Mouse (Mus musculus) midbrain, embryonic 14.5 days (tissue): ENCODE data around the gene Sept6. TPM values are rescaled to one million over a fixed set of nuclear protein-coding genes. Genes with fewer than 3 reads are reported as not detected.

Source experiments
- ATAC-seq: fragments of 200-750 bp; cut with Nextera tagmentation; 2 replicates; pipeline ENCODE4 v1.8.0; 2017; ENCODE audit warnings: moderate number of reproducible peaks, moderate library complexity; ENCODE audit not compliant: low FRiP score, low TSS enrichment
- DNase-seq: peaks from one replicate; pipeline ENCODE4 v3.0.0-alpha.2; 2015
- H3K27ac ChIP-seq: fragments of 300-500 bp; sonication (generic); replicated peaks from 2 replicates; pipeline ENCODE4 v1.5.1; 2014; ENCODE audit warnings: mild to moderate bottlenecking, low read depth, low read length, moderate library complexity
- H3K27me3 ChIP-seq: fragments of 300-500 bp; sonication (generic); 2 replicates; pipeline ENCODE4 v1.6.1; 2014; ENCODE audit warnings: low read length, control low read depth, mixed read lengths; ENCODE audit not compliant: control insufficient read depth, insufficient read depth
- H3K36me3 ChIP-seq: fragments of 300-500 bp; sonication (generic); 2 replicates; pipeline ENCODE4 v1.6.1; 2014; ENCODE audit warnings: low read length, control low read depth; ENCODE audit not compliant: control insufficient read depth, insufficient read depth
- H3K4me1 ChIP-seq: fragments of 300-500 bp; sonication (generic); 2 replicates; pipeline ENCODE4 v1.6.1; 2014; ENCODE audit warnings: mild to moderate bottlenecking, antibody characterized with exemption, low read length, control low read depth; ENCODE audit not compliant: control insufficient read depth, insufficient read depth
- H3K4me2 ChIP-seq: fragments of 300-500 bp; sonication (generic); 2 replicates; pipeline ENCODE4 v1.6.1; 2014; ENCODE audit warnings: mild to moderate bottlenecking, low read length, moderate library complexity
- H3K4me3 ChIP-seq: fragments of 300-500 bp; sonication (generic); replicated peaks from 2 replicates; pipeline ENCODE4 v1.5.1; 2014; ENCODE audit warnings: low read depth, low read length
- H3K9ac ChIP-seq: fragments of 300-500 bp; sonication (generic); replicated peaks from 2 replicates; pipeline ENCODE4 v1.6.1; 2014; ENCODE audit warnings: mild to moderate bottlenecking, low read length, moderate library complexity
- H3K9me3 ChIP-seq: fragments of 300-500 bp; sonication (generic); 2 replicates; pipeline ENCODE4 v1.6.1; 2016; ENCODE audit warnings: low read length, control low read depth, mixed read lengths; ENCODE audit not compliant: control insufficient read depth
- WGBS: fragments of 180-500 bp; shearing (Covaris S2); extraction: QIAGEN DNeasy Blood & Tissue Kit; methylation state at CpG from one replicate; pipeline ENCODE4 v1.1.7; 2014; 5-methylcytosine and 5-hydroxymethylcytosine counted together
- polyA plus RNA-seq: library from polyadenylated mRNA; unstranded; fragments of >200 nt; fragmentation: Nextera tagmentation; extraction: Ambion mirVana; gene quantifications from 2 replicates; pipeline ENCODE4 v1.2.1, GENCODE M21; 2014

Gene Sept6
- polyA plus RNA-seq, 1 experiment from 2014 or later, result 76.7 TPM

DNA sequence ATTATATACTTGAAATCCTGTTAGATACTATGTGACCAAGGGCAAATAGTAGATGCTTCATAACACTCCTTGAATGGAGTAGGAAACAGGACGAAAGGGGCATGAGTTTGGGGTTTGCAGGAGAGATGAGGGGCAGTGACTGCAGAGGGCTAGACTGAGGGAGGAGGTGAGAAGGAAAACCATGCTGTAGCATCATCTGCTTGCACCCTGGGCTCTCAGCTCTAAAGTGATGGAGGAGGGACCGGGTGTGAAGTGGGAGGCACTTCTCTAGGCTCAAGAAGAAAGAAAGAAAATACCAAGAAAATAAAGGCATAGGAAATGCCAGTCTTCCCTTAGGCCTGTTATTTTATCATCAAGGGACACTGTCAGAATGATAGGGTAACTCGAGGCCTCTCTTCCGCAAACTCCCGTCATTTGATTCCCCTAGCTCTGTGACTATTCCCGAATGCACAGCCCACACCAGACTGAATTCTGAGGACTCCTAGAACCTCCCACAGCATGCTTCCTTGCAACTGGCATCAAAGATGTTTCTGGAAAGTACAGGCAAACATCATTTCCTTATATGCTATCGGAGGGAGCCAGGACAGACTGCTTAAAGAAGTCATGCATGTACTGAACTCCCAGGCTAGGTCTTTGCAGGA is 56.1 kb downstream of the Sept6 start:
- DNase-seq, result no peak
- no peak for ATAC-seq
- no peak overlapping the region for H3K9ac ChIP-seq
- WGBS, result 78% methylated on average over 7 of the region's 7 CpGs
- H3K27ac ChIP-seq, result no peak overlapping the region
- no peak overlapping the region for H3K4me3 ChIP-seq
- H3K4me2 ChIP-seq, result no peak overlapping the region
- no peaks in the 10 kb centered on the region for H3K9me3 ChIP-seq
- no peaks in the 10 kb centered on the region for H3K4me1 ChIP-seq
- no peaks in the 10 kb centered on the region for H3K27me3 ChIP-seq
- peaks cover 11% of the 10 kb centered on the region; the same call in 1 of the 2 replicates for H3K36me3 ChIP-seq

DNA sequence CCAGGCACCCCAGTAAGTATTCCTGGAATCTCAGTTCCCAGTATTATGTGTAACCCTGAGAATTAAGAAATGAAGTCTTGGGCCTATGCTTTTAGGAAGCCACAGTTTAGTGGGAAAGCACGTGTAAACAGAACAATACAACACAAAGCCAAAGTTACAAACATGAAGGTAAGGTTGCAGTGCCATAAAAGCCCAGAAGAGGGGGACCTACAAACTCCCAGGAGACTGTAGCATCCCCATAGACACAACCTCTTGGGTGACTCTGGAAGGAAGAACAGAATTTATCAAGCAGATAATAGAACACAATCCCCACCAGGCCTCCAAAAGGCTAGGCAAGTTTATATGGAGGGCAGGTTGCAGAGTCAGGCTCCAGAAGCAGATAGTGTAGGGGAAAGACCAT is 61.0 kb downstream of the Sept6 start:
- H3K9me3 ChIP-seq, result no peaks in the 10 kb centered on the region
- 32% methylated on average over 1 of the region's 1 CpGs for WGBS
- DNase-seq (peak; percentile 14), ATAC-seq (no peak)
- H3K4me1 ChIP-seq, result no peaks in the 10 kb centered on the region
- H3K36me3 ChIP-seq, result peaks cover 17% of the 10 kb centered on the region
- no peaks in the 10 kb centered on the region for H3K27me3 ChIP-seq
- no peak overlapping the region for H3K9ac ChIP-seq
- no peak overlapping the region for H3K27ac ChIP-seq
- no peak overlapping the region for H3K4me2 ChIP-seq
- H3K4me3 ChIP-seq, result no peak overlapping the region

DNA sequence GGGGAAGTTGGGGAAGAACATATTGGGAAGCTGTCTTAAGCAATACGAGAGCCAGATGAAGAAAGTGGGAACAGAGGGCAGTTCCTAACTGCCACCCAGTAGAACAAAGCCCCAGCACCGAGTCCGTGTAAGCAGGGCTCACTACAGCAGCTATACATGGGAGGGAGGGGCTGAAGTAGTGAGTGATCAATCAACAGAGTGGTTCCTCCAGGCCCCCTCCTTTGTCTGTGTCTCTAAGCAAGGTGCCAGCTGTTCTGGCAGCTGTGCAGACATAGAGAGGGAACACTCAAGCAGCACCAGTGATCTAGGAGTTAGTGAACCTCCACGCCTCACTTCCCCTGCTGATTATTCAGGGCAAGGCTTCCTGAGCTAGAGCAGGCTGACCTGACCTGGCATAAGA is 61.9 kb downstream of the Sept6 start:
- no peak overlapping the region for H3K4me3 ChIP-seq
- 74% methylated on average over 4 of the region's 4 CpGs for WGBS

DNA sequence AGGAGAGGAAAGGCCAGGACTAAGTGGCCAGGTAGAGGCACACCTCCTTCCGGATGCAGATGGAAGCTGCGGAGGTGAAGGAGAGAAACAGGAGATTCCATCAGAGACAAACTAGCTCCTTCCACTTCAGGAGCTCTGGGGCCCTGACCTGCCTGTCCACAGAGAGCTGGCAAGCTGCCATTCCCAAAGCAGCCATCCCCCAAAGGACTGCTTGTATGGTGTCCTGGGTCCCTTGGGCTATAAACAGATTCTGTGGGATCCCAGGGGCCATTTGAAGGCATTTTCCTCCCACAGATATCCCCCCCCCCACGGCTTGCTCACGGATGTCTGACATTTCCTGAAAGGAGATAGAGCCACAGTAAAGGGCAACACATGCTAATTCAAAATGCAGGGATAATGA is 62.8 kb downstream of the Sept6 start:
- Histone ChIP-seq H3K4me3 (no peak overlapping the region), H3K4me2 (no peak overlapping the region), H3K9me3 (no peaks in the 10 kb centered on the region), H3K9ac (no peak overlapping the region), H3K36me3 (peaks cover 21% of the 10 kb centered on the region), H3K27me3 (no peaks in the 10 kb centered on the region), H3K4me1 (no peaks in the 10 kb centered on the region), H3K27ac (no peak overlapping the region)
- no peak for ATAC-seq
- no peak for DNase-seq
- WGBS, result 83% methylated on average over 4 of the region's 4 CpGs

More for the DNA sequence above, 61.9 kb downstream of the Sept6 start:
- no peak for DNase-seq
- H3K4me1 ChIP-seq, result no peaks in the 10 kb centered on the region
- H3K9ac ChIP-seq, result no peak overlapping the region
- ATAC-seq, result no peak
- H3K36me3 ChIP-seq, result peaks cover 21% of the 10 kb centered on the region
- H3K9me3 ChIP-seq, result no peaks in the 10 kb centered on the region
- no peak overlapping the region for H3K27ac ChIP-seq
- H3K27me3 ChIP-seq, result no peaks in the 10 kb centered on the region
- no peak overlapping the region for H3K4me2 ChIP-seq

DNA sequence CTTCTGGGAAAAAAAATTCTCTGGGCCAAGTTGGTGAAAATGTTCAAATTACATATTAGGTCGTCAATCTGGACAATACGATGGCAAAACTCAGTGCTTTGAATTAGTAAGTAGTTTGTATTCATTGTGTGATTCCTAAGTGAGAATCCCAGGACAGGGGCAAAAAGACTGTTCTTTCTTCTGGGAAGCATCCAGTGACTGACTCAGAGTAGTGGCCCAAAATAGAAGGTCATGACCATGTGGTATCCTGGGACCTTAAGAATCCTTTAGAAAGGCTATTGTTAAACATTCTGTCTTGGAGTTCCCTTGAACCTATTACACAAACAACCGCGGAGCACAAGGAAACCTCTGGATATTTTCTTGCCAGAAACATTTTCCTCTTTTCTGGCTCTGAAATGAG is 70.2 kb downstream of the Sept6 start:
- Histone ChIP-seq H3K4me2 (no peak overlapping the region), H3K27me3 (no peaks in the 10 kb centered on the region), H3K4me3 (no peak overlapping the region), H3K27ac (no peak overlapping the region), H3K4me1 (no peaks in the 10 kb centered on the region), H3K9ac (no peak overlapping the region), H3K9me3 (no peaks in the 10 kb centered on the region), H3K36me3 (0 out of 2 replicates have a peak, but pooled peaks cover 7% of the 10 kb centered on the region)
- DNase-seq (no peak), ATAC-seq (no peak)
- 92% methylated on average over 4 of the region's 4 CpGs for WGBS

DNA sequence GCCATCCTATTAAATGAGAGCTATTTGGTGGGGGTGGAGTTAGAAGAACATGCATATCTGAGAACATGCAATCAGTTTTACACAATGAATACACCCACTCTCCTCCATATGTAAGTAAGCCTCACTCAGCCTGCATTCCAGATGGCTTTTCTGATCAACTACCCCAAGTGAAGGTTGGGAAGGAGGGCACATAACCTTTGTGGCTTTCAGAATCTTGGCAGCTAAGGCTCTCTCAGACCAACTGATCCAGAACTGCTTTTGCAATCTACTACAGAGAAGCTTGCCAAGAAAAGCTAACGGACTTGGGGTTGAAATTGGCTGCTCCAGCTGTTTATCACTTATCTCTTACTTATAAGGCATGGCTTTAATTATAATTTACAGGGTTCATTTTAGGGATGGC is 73.8 kb downstream of the Sept6 start:
- no peak overlapping the region for H3K4me3 ChIP-seq
- no peak for DNase-seq
- H3K4me2 ChIP-seq, result no peak overlapping the region
- 83% methylated on average over 1 of the region's 1 CpGs for WGBS
- H3K36me3 ChIP-seq, result 0 out of 2 replicates have a peak, but pooled peaks cover 3% of the 10 kb centered on the region
- no peak overlapping the region for H3K9ac ChIP-seq
- no peaks in the 10 kb centered on the region for H3K4me1 ChIP-seq
- no peaks in the 10 kb centered on the region for H3K27me3 ChIP-seq
- H3K9me3 ChIP-seq, result no peaks in the 10 kb centered on the region
- no peak overlapping the region for H3K27ac ChIP-seq
- ATAC-seq, result no peak

DNA sequence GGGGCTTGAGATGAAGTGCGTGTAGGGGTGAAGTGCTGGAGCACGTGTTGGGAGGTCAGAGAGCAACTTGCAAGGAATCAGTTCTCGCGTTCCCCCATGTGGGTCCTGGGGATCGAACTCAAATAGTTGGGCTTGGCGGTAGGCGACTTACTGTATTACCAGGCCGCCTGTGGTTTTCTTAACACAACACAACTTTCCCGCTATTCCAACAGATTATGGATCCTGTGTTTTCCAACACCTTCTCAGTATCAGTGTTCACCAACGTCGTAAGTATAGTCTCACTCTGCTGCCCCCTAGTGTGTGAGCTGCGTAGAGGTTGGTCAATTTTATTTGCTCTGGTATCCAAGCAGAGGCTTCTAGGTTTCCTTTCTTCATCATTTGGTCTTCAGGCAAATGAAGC is 80.3 kb downstream of the Sept6 start:
- DNase-seq (peak; percentile 79), ATAC-seq (no peak)
- Histone ChIP-seq H3K9me3 (no peaks in the 10 kb centered on the region), H3K36me3 (no peaks in the 10 kb centered on the region), H3K9ac (no peak overlapping the region), H3K4me2 (no peak overlapping the region), H3K4me1 (no peaks in the 10 kb centered on the region), H3K27ac (no peak overlapping the region), H3K27me3 (no peaks in the 10 kb centered on the region), H3K4me3 (no peak overlapping the region)
- 46% methylated on average over 12 of the region's 12 CpGs for WGBS

DNA sequence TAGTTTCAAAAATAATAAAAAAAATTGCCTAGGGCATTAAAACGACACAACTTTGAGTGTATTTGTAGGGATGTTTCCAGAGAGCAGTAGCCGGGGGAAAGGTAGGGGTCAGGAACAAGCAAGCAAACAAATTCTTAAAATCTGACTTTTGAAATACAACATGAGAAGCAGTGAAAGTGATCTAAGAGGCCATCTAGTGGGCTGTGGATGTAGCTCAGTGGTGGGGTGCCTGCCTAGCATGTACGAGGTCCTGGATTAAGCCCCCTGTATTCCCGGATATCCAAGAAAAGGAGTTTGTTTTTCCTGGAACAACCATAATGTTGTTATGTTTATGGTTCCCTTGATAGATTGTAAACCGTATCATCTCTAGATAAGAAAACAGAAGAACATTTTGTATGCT is 85.1 kb downstream of the Sept6 start:
- Histone ChIP-seq H3K4me3 (no peak overlapping the region), H3K36me3 (no peaks in the 10 kb centered on the region), H3K4me1 (no peaks in the 10 kb centered on the region), H3K9me3 (no peaks in the 10 kb centered on the region), H3K27me3 (no peaks in the 10 kb centered on the region), H3K27ac (no peak overlapping the region), H3K9ac (no peak overlapping the region), H3K4me2 (no peak overlapping the region)
- WGBS, result 40% methylated on average over 5 of the region's 5 CpGs
- DNase-seq (peak; percentile 50), ATAC-seq (no peak)

DNA sequence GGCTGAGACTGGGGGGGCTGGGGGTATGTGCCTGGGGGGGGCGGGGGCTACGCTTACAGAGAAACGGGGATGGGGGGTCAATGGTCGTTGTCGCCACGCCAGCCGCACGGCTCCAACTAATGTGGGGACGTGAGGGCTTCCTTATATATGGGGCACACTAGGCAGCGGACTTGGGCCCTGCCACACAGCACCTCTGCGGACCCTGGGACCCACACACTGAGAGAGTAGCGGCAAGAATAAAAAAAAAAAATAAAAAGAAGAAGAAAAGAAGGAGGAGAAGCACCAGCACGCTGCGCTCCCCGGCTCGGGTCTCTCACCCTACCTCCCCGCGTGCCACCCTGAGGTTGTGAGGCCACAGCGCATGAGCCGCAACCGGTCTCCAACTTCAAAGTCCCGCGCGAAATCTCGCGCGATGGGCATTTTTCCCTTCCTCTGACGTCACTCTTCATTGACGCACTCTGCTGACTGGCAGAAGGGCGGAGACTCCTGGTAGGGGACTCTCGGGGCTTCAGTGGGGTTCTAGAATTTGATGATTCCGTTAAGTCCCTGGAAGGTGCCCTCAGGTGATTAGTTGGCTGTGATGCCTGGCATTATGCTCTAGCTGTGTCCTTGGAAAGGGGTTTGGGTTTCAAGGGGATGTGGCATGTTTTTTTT is 88.4 kb downstream of the Sept6 start:
- Histone ChIP-seq H3K36me3 (no peaks in the 10 kb centered on the region), H3K27ac (peak overlapping the region; percentile 87), H3K9ac (peak overlapping the region; percentile 67), H3K27me3 (no peaks in the 10 kb centered on the region), H3K4me2 (peak overlapping the region; percentile 53), H3K9me3 (no peaks in the 10 kb centered on the region), H3K4me1 (no peaks in the 10 kb centered on the region), H3K4me3 (peak overlapping the region; percentile 51)
- 24% methylated on average over 32 of the region's 32 CpGs for WGBS
- ATAC-seq, result peak; percentile 94
- peak; percentile 96 for DNase-seq
